Mouse (Mus musculus): ENCODE measurements at regions not wholly inside any gene's neighbourhood (a gene's known extent, or its start where the extent isn't known, plus 50 kb on each side); places are given as distances from the start of the nearest gene placed in this dataset.

DNA sequence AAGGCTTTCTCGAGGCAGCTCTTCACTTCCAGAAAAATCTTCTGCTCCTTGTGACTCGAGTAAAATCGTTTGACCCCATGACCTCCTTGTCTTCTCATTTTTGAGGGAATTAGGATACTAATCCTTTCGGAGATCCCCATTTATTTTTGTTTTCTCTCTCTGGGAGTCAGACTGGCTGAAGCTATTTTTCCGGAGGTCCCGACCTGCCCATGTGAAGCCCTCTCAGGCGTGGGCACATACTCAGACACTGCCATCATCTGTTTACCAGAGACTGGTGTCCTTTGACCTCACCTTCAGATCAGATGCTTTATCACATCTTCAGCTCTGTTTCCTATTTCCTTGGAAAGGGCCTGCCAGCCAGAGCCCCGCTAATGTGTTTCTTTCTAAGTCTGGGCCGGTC is 429.4 kb downstream of the Dcdc2c start:
- TF ChIP-seq CTCF (IDR thresholded peaks at IDR 0.05; ENCODE audit: low read depth): no peak
- no peak for TF ChIP-seq EP300 (optimal IDR thresholded peaks at IDR 0.05)

Measured in stomach, postnatal 0 days (tissue).